Mouse (Mus musculus) MEL-GATA-1-ER (cell line): ENCODE data around the gene Scin.

Source experiments
- DNase-seq: peaks from one replicate; pipeline ENCODE4 v3.0.0-alpha.2; 2012; ENCODE audit warnings: low read depth; ENCODE audit errors: extremely low read depth

The Scin gene

DNA sequence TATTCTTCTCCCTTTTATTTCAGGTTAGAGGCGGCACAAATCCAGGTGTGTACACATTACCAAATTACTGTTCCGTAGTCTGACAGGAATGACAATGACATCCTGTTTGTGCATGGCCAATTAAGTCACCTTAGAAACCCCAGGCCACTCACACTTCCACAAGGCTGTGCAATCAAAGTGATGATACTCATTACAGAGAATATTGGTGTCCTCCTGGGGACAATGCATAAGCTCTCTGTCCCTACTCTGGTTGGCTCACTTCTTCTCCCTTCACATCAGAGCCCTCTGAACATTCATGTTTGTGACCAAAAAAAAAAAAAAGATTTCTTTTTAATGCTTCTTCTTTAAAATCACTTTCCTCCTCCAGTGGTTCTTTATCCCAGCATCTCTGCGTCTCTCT, 106.2 kb downstream of the Scin start:
- no peak for DNase-seq

DNA sequence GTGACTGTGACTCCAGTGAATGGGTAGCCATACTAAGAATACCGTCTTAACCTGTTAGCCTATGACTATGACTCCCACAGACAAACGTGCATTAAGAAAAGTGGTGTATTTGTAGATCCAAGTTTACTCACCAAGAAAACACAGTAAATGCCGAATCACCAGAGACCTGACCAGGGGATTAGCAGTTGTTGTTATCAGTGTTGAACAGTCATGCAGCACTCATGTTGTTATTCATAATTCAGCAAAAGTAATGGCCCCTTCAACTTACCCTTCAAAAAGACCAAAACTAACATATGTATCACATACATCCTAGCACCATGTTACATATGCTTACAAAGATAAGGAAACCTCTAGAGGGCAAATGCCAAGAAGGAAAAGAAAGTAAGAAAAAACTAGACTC, 106.6 kb downstream of the Scin start:
- peak; percentile 26 for DNase-seq

GRCm38 (mm10) chr12:40023918-40024317, 110.1 kb downstream of the Scin start:
- DNase-seq: no peak

DNA sequence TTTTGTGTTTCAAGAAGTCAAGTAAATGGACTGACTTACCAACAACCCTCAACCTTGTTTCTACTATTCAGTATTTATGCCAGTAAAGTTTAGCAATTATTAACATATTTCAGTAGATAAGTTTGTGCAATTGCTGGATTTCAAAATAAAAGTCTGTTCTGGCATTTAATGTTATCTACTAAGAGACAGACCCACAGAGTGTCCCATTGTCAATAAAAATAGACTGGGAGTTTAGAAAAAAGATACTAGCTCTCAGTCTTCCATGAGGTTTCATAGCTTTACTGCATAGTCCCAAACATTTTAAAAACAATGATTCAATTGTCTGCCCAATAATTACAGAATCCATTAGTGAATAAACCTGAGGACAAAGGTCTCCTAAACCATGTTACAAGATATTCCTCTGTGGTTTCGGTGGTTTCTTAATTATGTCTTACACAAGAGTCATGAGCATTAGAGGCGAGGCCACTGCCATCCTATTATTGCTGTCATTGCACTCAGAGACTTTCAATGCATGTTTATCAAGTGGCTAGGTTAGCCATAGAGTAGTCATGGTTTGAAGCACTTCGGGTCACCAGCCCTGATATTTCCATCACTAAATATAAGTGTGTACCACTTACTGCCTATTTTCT, 110.9 kb downstream of the Scin start:
- peak; percentile 23 for DNase-seq

- DNase-seq: no peak
These were observed 111.7 kb downstream of the Scin start for GRCm38 (mm10) chr12:40022344-40022743.

DNA sequence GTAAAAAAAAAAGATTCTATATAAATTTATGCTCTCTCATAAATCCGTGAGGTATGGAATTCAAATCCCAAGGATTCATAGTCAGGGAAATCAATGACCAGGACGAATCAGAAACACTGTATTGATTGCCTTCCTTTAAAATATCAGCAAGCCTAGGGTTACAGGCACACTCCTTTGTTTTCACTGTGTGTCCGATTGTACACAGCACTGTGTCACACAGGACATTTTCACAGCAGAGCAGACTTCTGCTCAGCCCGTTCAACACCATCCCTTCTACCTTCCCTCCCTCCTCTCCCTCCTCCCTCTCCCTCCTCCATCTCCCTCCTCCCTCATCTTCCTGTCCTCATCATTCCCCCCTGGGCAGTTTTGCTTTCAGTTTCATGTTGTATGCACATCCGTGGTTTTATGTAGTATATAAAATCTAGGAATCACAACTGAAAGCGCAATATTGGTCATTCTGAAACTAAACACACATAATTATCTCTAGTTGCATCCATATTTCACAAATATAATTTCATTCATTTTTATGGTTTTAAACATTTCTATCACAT, 116.0 kb downstream of the Scin start:
- no peak for DNase-seq

DNA sequence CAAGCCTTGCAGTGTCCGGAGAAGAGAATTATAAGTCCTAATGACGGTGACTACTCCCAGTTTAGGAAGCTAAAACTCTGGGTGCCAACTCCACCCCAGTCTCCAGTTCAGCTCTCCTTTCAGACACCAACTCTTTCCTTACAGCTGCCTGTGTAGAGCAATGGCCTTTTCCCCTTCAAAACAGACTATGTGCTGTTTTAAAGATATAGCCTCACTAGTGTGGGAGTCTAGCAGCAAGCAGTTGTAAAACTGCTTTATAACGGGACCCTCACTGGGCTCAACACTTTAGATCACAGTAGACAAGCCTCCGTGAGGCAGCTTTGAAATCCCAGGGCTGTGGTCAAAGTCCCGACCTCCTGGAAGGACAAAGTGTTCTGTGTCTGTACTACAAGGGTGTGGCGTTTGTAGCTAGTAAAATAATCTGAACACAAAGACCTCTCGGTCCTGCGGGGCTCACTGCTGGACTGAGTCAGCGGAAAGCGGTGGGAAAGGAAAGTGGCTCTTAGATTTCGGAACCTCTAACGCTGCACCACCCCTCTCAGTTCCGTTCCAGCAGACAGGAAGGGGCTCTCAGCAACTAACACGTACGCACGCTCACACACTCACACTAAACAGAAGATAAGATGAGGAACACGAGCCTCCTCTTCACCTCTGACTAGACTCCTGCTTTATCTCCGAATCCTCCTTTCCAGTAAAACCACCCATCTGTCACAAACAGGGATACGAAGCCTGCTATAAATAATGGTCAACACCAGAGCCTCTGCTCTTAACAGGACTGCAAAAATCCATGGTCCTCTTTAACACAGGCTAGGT, 117.2 kb downstream of the Scin start:
- peak; percentile 76 for DNase-seq

GRCm38 (mm10) chr12:40016068-40016467, 118.0 kb downstream of the Scin start:
- DNase-seq: no peak

GRCm38 (mm10) chr12:40009866-40010265, 124.2 kb downstream of the Scin start:
- DNase-seq: no peak
